Mouse (Mus musculus): ENCODE results near the gene Prf1.

DNA sequence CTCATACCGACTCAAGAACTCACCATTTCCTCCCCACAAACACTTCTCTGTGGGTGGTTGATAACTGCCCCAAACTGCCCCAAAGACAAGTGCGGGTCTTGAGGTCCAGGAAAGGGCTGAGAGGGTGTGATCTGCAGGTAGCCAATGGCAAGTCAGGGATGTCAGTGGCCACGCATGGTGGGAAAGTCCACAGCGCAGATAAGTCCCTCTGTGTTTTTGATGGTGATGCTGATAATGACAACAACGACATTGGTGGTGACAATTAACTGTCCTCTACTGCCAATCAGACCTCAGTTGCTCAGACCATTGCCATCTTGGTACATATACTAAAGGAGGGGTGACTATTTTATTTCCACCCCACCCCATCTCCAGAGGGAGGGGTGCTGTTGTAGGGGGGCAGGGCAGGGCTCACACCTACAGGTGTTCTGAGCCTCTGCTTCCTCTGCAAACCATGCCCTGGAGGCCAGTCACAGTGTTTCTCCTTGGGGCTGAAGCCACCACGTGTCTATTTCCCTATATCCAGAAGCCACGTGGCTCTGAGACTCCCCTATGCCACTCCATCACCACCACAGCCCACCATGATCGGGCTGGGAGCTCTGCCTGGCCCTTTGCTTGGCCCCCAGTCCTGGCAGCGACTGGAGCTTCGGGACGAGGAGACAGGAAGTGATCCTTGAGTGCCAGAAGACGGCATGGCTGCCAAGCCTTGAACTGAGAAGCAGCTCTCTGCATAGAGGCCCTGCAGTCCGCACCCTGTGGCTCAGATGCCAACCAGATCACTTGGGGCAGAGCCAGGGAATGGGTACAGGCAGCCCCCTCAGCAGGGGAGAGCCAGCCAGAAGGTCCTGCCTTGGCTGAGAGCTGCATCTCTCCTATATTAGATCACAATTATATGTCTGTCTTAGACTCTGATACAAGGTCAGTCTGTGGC, 36.1 kb upstream of the Prf1 start:
- TF ChIP-seq CTCF (IDR thresholded peaks at IDR 0.05; ENCODE audit: extremely low read depth, insufficient read length, insufficient replicate concordance, low read depth, low read length) (no peak), POLR2A (IDR thresholded peaks at IDR 0.05; ENCODE audit: low read depth, low read length) (no peak)

Measured in small intestine, adult 2 months (tissue).